Mouse (Mus musculus): ENCODE measurements around the gene Msi2.

DNA sequence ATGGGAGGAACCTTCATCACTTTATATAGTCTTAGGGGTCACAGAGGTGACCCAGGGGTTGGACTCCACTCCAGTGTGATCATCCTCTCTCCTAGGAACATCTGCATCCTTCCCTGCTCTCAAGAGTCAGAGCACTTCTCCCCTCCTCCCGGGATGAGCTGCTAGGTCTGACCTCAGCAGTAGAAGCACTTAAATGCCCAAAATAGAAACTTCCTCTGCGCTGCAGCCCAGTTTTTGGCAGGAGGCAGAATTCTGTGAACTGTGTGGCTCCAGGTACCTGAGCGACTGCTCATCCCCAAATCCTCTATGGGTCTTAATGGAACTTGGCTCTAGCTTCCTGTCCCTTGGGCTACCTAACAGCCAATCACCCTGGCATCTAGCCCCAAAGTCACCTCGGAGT is 228.3 kb downstream of the Msi2 start:
- TF ChIP-seq CTCF (conservative IDR thresholded peaks at IDR 0.05; ENCODE audit: low read length) (no peak), POU5F1 (IDR thresholded peaks at IDR 0.05; ENCODE audit: borderline replicate concordance, low read length) (no peak)

Data from E14TG2a.4 (cell line).